Mouse (Mus musculus): ENCODE data around the gene Nfe2. TPM values are rescaled to one million over a fixed set of nuclear protein-coding genes. Genes with fewer than 3 reads are reported as not detected.

Gene Nfe2
- polyA plus RNA-seq, 1 experiment from 2014 or later: 1.9 TPM

DNA sequence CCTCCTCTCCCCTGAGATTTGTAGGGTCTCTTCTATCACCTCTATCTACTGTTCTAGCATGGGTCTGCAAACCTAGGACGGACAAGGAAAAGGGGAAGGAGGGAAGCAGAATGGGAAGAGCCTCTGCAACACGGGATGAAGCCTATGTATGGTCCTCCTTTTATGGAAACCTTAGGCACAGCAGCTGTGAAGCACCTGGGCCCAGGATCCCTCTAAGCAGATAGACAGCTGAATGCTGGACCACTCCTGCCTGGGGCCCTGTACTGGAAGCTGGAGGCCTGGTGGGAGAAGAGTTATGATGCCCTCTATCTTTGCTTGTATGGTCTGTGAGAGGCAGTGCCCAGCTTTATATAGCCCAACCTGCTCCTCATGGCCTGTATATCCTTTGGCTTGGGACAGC is 42.4 kb upstream of the Nfe2 start:
- Histone ChIP-seq H3K27ac (peak overlapping the region; percentile 56), H3K4me2 (peak overlapping the region; percentile 56), H3K9me3 (replicated peaks) (no peaks in the 10 kb centered on the region), H3K4me3 (peak overlapping the region; percentile 30), H3K4me1 (replicated peaks) (peaks cover 53% of the 10 kb centered on the region), H3K27me3 (no peaks in the 10 kb centered on the region), H3K9ac (0 out of 2 replicates have a peak overlapping the region, but pooled peaks have one; percentile 36), H3K36me3 (peaks cover 36% of the 10 kb centered on the region; the same call in 1 of the 2 replicates)
- ATAC-seq (replicated peaks; ENCODE audit: insufficient number of reproducible peaks, insufficient read depth, low FRiP score, low read depth): no peak
- 25% methylated on average over 2 of the region's 2 CpGs for WGBS

- Histone ChIP-seq H3K27ac (peak overlapping the region; percentile 56), H3K36me3 (peaks cover 36% of the 10 kb centered on the region; the same call in 1 of the 2 replicates), H3K4me1 (replicated peaks) (peaks cover 52% of the 10 kb centered on the region), H3K4me2 (peak overlapping the region; percentile 56), H3K4me3 (peak overlapping the region; percentile 30), H3K9ac (peak overlapping the region; percentile 36; the same call in 1 of the 2 replicates), H3K27me3 (no peaks in the 10 kb centered on the region), H3K9me3 (replicated peaks) (no peaks in the 10 kb centered on the region)
- no peak for ATAC-seq (replicated peaks; ENCODE audit: insufficient number of reproducible peaks, insufficient read depth, low FRiP score, low read depth)
- 21% methylated on average over 18 of the region's 18 CpGs for WGBS
These were observed 41.9 kb upstream of the Nfe2 start for GRCm38 (mm10) chr15:103300067-103300471.

DNA sequence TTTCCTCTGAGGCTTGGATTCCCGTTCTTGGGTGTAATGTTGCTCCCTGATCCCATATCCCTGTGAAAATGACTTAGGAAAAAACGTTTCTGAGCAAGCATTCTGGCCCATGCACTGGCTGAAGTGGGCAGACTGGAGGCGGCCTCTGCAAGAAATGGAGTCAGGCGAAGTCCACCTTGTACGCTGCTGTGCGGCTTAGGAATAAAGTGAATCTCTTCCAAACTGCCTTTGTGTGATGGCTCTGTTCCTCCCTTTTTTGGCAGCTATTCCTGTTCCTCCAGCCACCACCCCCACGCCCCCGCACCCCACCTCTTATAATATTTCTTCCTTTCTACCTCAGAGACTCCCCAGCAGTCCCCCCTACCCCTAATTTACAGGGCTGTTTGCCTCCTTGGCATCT is 41.4 kb upstream of the Nfe2 start:
- H3K9ac ChIP-seq: 0 out of 2 replicates have a peak overlapping the region, but pooled peaks have one; percentile 36
- no peaks in the 10 kb centered on the region for H3K27me3 ChIP-seq
- peak overlapping the region; percentile 56 for H3K4me2 ChIP-seq
- 58% methylated on average over 8 of the region's 8 CpGs for WGBS
- H3K4me1 ChIP-seq (replicated peaks): peaks cover 51% of the 10 kb centered on the region
- H3K4me3 ChIP-seq: peak overlapping the region; percentile 30; the same call in 1 of the 2 replicates
- peak overlapping the region; percentile 56 for H3K27ac ChIP-seq
- H3K36me3 ChIP-seq: peaks cover 37% of the 10 kb centered on the region; the same call in 1 of the 2 replicates
- H3K9me3 ChIP-seq (replicated peaks): no peaks in the 10 kb centered on the region
- ATAC-seq (replicated peaks; ENCODE audit: insufficient number of reproducible peaks, insufficient read depth, low FRiP score, low read depth): no peak

GRCm38 (mm10) chr15:103298861-103299616 is 40.8 kb upstream of the Nfe2 start:
- Histone ChIP-seq H3K9ac (no peak overlapping the region), H3K27ac (peak overlapping the region; percentile 56), H3K36me3 (peaks cover 40% of the 10 kb centered on the region; the same call in 1 of the 2 replicates), H3K9me3 (replicated peaks) (no peaks in the 10 kb centered on the region), H3K4me3 (no peak overlapping the region), H3K27me3 (no peaks in the 10 kb centered on the region), H3K4me1 (replicated peaks) (peaks cover 45% of the 10 kb centered on the region), H3K4me2 (no peak overlapping the region)
- no peak for ATAC-seq (replicated peaks; ENCODE audit: insufficient number of reproducible peaks, insufficient read depth, low FRiP score, low read depth)
- WGBS: 74% methylated on average over 5 of the region's 5 CpGs

DNA sequence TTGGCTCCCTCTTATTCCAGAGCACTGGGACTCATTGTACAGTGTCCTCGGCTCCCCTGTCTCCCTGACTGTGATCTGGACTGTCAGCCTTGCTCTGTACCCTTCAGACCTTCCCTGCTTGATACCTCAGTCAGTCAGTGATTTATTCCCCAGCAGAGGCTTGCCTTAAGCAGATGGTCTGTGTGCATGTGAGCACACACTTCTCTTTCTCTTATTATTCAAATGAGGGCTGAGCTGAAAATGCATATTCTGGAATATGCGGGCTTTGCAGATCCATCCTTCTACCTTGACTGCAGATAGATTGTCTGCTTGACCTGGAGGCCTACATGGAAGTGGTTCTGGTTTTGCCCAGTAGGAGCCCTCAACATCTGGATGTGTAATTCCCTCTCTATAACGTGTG is 39.8 kb upstream of the Nfe2 start:
- ATAC-seq (replicated peaks; ENCODE audit: insufficient number of reproducible peaks, insufficient read depth, low FRiP score, low read depth): no peak
- H3K27me3 ChIP-seq: no peaks in the 10 kb centered on the region
- peaks cover 37% of the 10 kb centered on the region for H3K4me1 ChIP-seq (replicated peaks)
- H3K4me3 ChIP-seq: no peak overlapping the region
- H3K27ac ChIP-seq: no peak overlapping the region
- 80% methylated on average over 3 of the region's 3 CpGs for WGBS
- H3K9ac ChIP-seq: no peak overlapping the region
- no peaks in the 10 kb centered on the region for H3K9me3 ChIP-seq (replicated peaks)
- H3K36me3 ChIP-seq: peaks cover 50% of the 10 kb centered on the region
- no peak overlapping the region for H3K4me2 ChIP-seq

DNA sequence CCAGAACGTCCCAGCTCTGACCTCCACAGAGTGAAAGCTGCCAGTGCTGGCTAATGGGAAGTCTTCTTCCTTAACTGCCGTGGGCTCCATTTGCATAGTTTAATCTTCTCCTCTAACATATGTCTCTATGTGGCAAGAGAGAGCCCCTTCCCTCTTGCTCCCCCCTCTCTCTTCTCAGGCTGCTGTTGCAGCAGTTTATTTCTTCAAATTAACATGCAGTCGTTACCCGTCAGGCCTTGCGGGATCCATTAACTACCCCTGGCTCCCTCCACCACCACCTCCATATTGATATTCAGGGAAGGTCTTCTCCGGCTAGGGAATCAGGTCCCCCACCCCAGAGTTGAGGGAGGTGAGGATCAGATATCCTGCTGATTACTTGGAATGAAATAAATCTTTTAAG is 39.1 kb upstream of the Nfe2 start:
- Histone ChIP-seq H3K36me3 (peaks cover 57% of the 10 kb centered on the region), H3K4me3 (no peak overlapping the region), H3K9me3 (replicated peaks) (no peaks in the 10 kb centered on the region), H3K4me1 (replicated peaks) (peaks cover 30% of the 10 kb centered on the region), H3K4me2 (no peak overlapping the region), H3K27me3 (no peaks in the 10 kb centered on the region), H3K27ac (no peak overlapping the region), H3K9ac (no peak overlapping the region)
- ATAC-seq (replicated peaks; ENCODE audit: insufficient number of reproducible peaks, insufficient read depth, low FRiP score, low read depth): no peak
- 82% methylated on average over 6 of the region's 6 CpGs for WGBS

- H3K9me3 ChIP-seq (replicated peaks): no peaks in the 10 kb centered on the region
- no peak overlapping the region for H3K9ac ChIP-seq
- no peak overlapping the region for H3K4me2 ChIP-seq
- peaks cover 70% of the 10 kb centered on the region for H3K36me3 ChIP-seq
- H3K4me3 ChIP-seq: no peak overlapping the region
- WGBS: 35% methylated on average over 5 of the region's 5 CpGs
- no peak for ATAC-seq (replicated peaks; ENCODE audit: insufficient number of reproducible peaks, insufficient read depth, low FRiP score, low read depth)
- H3K27me3 ChIP-seq: no peaks in the 10 kb centered on the region
- H3K27ac ChIP-seq: no peak overlapping the region
- H3K4me1 ChIP-seq (replicated peaks): peaks cover 17% of the 10 kb centered on the region
These were observed 37.6 kb upstream of the Nfe2 start for GRCm38 (mm10) chr15:103295851-103296250.

DNA sequence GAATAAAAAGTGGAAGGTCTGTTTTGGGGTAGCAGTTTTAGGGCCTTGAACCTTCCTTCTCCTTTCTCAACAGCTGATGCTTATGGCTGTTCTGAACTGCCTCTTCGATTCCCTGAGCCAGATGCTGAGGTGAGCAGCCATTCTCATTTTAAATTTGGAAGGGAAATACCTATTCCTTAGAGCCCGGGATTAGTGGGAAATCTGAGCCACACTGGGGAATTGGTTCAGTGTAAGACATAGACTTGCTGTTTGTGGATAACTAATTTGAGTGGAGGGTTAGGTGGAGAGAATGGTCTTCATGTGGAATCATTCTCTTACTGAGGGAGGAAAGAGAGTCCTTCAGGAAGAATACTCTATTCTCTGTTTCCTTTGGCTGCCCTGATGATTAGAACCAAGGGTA is 36.4 kb upstream of the Nfe2 start:
- no peaks in the 10 kb centered on the region for H3K27me3 ChIP-seq

GRCm38 (mm10) chr15:103293375-103293774 is 35.2 kb upstream of the Nfe2 start:
- 93% methylated on average over 2 of the region's 2 CpGs for WGBS
- Histone ChIP-seq H3K4me2 (no peak overlapping the region), H3K4me3 (no peak overlapping the region), H3K36me3 (peaks cover 64% of the 10 kb centered on the region), H3K4me1 (replicated peaks) (no peaks in the 10 kb centered on the region; the same call in 1 of the 2 replicates), H3K9ac (no peak overlapping the region), H3K9me3 (replicated peaks) (no peaks in the 10 kb centered on the region), H3K27me3 (no peaks in the 10 kb centered on the region), H3K27ac (no peak overlapping the region)
- ATAC-seq (replicated peaks; ENCODE audit: insufficient number of reproducible peaks, insufficient read depth, low FRiP score, low read depth): no peak

More for the DNA sequence above, 36.4 kb upstream of the Nfe2 start:
- Histone ChIP-seq H3K4me1 (replicated peaks) (peaks cover 5% of the 10 kb centered on the region), H3K9me3 (replicated peaks) (no peaks in the 10 kb centered on the region), H3K4me2 (no peak overlapping the region), H3K9ac (no peak overlapping the region), H3K27ac (no peak overlapping the region), H3K36me3 (peaks cover 73% of the 10 kb centered on the region), H3K4me3 (no peak overlapping the region)
- 83% methylated on average over 2 of the region's 2 CpGs for WGBS
- no peak for ATAC-seq (replicated peaks; ENCODE audit: insufficient number of reproducible peaks, insufficient read depth, low FRiP score, low read depth)

DNA sequence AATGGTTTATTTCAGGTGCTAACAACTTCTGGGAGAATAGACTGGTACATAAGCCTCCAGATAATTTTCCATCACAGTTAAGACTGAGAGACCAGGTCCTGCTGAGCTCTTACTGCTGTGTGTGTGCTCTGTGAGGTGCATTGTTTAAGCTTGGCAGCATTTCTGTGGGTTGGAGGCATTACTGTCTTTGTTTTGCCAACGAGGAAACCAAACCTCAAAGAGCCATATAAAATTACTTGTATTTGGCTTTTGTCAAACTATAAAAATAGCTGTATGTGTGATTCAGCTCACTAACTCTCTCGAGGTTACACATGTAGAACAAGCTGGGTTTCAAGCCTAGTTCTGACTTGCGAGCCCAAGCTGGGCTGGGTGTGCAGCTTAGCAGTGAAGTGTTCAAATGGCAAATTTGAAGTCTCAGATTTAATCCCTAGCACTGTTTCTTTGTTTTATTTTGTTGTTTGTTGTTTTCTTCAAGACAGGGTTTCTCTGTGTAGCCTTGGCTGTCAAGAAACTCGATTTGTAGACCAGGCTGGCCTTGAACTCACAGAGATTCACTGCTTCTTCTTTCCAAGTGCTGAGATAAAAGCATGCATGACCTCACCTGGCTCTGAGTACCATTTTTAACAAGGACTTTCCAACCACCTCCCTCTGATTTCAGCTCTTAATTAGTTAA is 34.6 kb upstream of the Nfe2 start:
- Histone ChIP-seq H3K36me3 (peaks cover 59% of the 10 kb centered on the region), H3K9ac (no peak overlapping the region), H3K4me3 (no peak overlapping the region), H3K9me3 (replicated peaks) (no peaks in the 10 kb centered on the region), H3K4me2 (no peak overlapping the region), H3K4me1 (replicated peaks) (no peaks in the 10 kb centered on the region; the same call in 1 of the 2 replicates), H3K27me3 (no peaks in the 10 kb centered on the region), H3K27ac (no peak overlapping the region)
- WGBS: 90% methylated on average over 4 of the region's 4 CpGs
- ATAC-seq (replicated peaks; ENCODE audit: insufficient number of reproducible peaks, insufficient read depth, low FRiP score, low read depth): no peak

DNA sequence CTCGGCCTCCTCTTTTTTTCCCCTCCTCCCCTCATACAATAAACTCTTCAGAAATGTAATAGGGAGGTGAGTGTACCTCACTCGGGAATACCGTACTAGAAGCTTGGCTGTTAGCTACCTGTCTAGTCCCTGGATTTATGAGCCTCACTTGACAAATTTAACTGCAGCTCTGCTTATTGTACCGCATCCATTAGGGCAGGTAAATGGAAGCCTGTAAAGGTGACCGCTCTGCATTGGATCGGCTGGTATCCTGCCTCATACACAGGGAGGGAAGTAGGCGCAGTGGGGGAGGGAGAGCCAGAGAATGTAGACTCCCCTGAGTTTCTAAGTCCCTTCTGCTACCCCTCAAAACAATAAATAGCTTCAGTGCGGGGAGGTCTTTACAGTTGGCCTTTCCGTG is 32.6 kb upstream of the Nfe2 start:
- H3K9ac ChIP-seq: no peak overlapping the region
- no peak overlapping the region; the same call in 1 of the 2 replicates for H3K27ac ChIP-seq
- WGBS: 84% methylated on average over 9 of the region's 9 CpGs
- H3K27me3 ChIP-seq: no peaks in the 10 kb centered on the region
- peaks cover 41% of the 10 kb centered on the region for H3K36me3 ChIP-seq
- no peak overlapping the region for H3K4me2 ChIP-seq
- no peak overlapping the region for H3K4me3 ChIP-seq
- H3K4me1 ChIP-seq (replicated peaks): peaks cover 6% of the 10 kb centered on the region
- ATAC-seq (replicated peaks; ENCODE audit: insufficient number of reproducible peaks, insufficient read depth, low FRiP score, low read depth): no peak
- no peaks in the 10 kb centered on the region for H3K9me3 ChIP-seq (replicated peaks)

All from heart, embryonic 15.5 days (tissue).